Mouse (Mus musculus) erythroblast, embryonic 14.5 days (primary cell): ENCODE data around the gene Bdkrb2.

Source experiments
- GATA1 ChIP-seq: IDR thresholded peaks from 2 replicates; pipeline ENCODE4 v1.6.1; 2012; ENCODE audit warnings: low read length, inconsistent platforms, mixed read lengths
- TAL1 ChIP-seq: IDR thresholded peaks from 3 replicates; pipeline ENCODE4 v1.6.1; 2012; ENCODE audit warnings: low read length, inconsistent platforms, mixed read lengths

- TF ChIP-seq TAL1 (no peak), GATA1 (no peak)
These were observed 14.1 kb upstream of the Bdkrb2 start for GRCm38 (mm10) chr12:105548881-105549280.
